Mouse (Mus musculus): ENCODE data around the gene Zfp36l1. TPM values are rescaled to one million over a fixed set of nuclear protein-coding genes. Genes with fewer than 3 reads are reported as not detected.

The Zfp36l1 gene
- polyA plus RNA-seq, 1 experiment from 2014 or later: 145 TPM

- Histone ChIP-seq H3K36me3 (ENCODE audit: control insufficient read depth, insufficient read depth, low read length) (no peaks in the 10 kb centered on the region), H3K4me1 (ENCODE audit: control insufficient read depth, insufficient read depth, low read length) (peaks cover 11% of the 10 kb centered on the region; the same call in 1 of the 2 replicates), H3K27ac (replicated peaks; ENCODE audit: low read depth, low read length) (no peak overlapping the region), H3K27me3 (replicated peaks; ENCODE audit: control insufficient read depth, insufficient read depth, low read length) (no peaks in the 10 kb centered on the region), H3K9ac (ENCODE audit: low read depth, low read length) (no peak overlapping the region), H3K4me3 (ENCODE audit: low read depth, low read length) (no peak overlapping the region), H3K4me2 (ENCODE audit: low read depth, low read length) (no peak overlapping the region), H3K9me3 (ENCODE audit: control insufficient read depth, low read length) (no peaks in the 10 kb centered on the region)
- 85% methylated on average over 4 of the region's 4 CpGs for WGBS
- DNase-seq (ENCODE audit: low spot score) (no peak), ATAC-seq (ENCODE audit: low read depth) (no peak)
Measured at GRCm38 (mm10) chr12:80082730-80083129, 30.1 kb downstream of the Zfp36l1 start.

- ATAC-seq (ENCODE audit: low read depth) (no peak), DNase-seq (ENCODE audit: low spot score) (no peak)
- H3K4me1 ChIP-seq (ENCODE audit: control insufficient read depth, insufficient read depth, low read length): peaks cover 11% of the 10 kb centered on the region; the same call in 1 of the 2 replicates
- H3K27me3 ChIP-seq (replicated peaks; ENCODE audit: control insufficient read depth, insufficient read depth, low read length): no peaks in the 10 kb centered on the region
- H3K4me2 ChIP-seq (ENCODE audit: low read depth, low read length): no peak overlapping the region
- no peaks in the 10 kb centered on the region for H3K9me3 ChIP-seq (ENCODE audit: control insufficient read depth, low read length)
- H3K36me3 ChIP-seq (ENCODE audit: control insufficient read depth, insufficient read depth, low read length): no peaks in the 10 kb centered on the region
- no peak overlapping the region for H3K9ac ChIP-seq (ENCODE audit: low read depth, low read length)
- no peak overlapping the region for H3K4me3 ChIP-seq (ENCODE audit: low read depth, low read length)
- 66% methylated on average over 2 of the region's 2 CpGs for WGBS
- H3K27ac ChIP-seq (replicated peaks; ENCODE audit: low read depth, low read length): no peak overlapping the region
Measured at GRCm38 (mm10) chr12:80081440-80081839, 31.4 kb downstream of the Zfp36l1 start.

- ATAC-seq (ENCODE audit: low read depth): no peak
- H3K4me3 ChIP-seq (ENCODE audit: low read depth, low read length): no peak overlapping the region
- H3K9ac ChIP-seq (ENCODE audit: low read depth, low read length): no peak overlapping the region
- H3K9me3 ChIP-seq (ENCODE audit: control insufficient read depth, low read length): no peaks in the 10 kb centered on the region
- no peak overlapping the region for H3K27ac ChIP-seq (replicated peaks; ENCODE audit: low read depth, low read length)
- H3K4me1 ChIP-seq (ENCODE audit: control insufficient read depth, insufficient read depth, low read length): peaks cover 10% of the 10 kb centered on the region; the same call in 1 of the 2 replicates
- DNase-seq (ENCODE audit: low spot score): no peak
- 82% methylated on average over 4 of the region's 4 CpGs for WGBS
- no peak overlapping the region for H3K4me2 ChIP-seq (ENCODE audit: low read depth, low read length)
- no peaks in the 10 kb centered on the region for H3K36me3 ChIP-seq (ENCODE audit: control insufficient read depth, insufficient read depth, low read length)
- no peaks in the 10 kb centered on the region for H3K27me3 ChIP-seq (replicated peaks; ENCODE audit: control insufficient read depth, insufficient read depth, low read length)
Measured at GRCm38 (mm10) chr12:80079937-80080336, 32.9 kb downstream of the Zfp36l1 start.

- Histone ChIP-seq H3K27me3 (replicated peaks; ENCODE audit: control insufficient read depth, insufficient read depth, low read length) (no peaks in the 10 kb centered on the region), H3K9me3 (ENCODE audit: control insufficient read depth, low read length) (no peaks in the 10 kb centered on the region), H3K4me2 (ENCODE audit: low read depth, low read length) (no peak overlapping the region), H3K4me3 (ENCODE audit: low read depth, low read length) (no peak overlapping the region), H3K36me3 (ENCODE audit: control insufficient read depth, insufficient read depth, low read length) (no peaks in the 10 kb centered on the region), H3K4me1 (ENCODE audit: control insufficient read depth, insufficient read depth, low read length) (no peaks in the 10 kb centered on the region), H3K27ac (replicated peaks; ENCODE audit: low read depth, low read length) (no peak overlapping the region), H3K9ac (ENCODE audit: low read depth, low read length) (no peak overlapping the region)
- ATAC-seq (ENCODE audit: low read depth) (no peak), DNase-seq (ENCODE audit: low spot score) (no peak)
- 58% methylated on average over 2 of the region's 2 CpGs for WGBS
Measured at GRCm38 (mm10) chr12:80074331-80074730, 38.5 kb downstream of the Zfp36l1 start.

GRCm38 (mm10) chr12:80070534-80071287, 42.1 kb downstream of the Zfp36l1 start:
- ATAC-seq (ENCODE audit: low read depth) (no peak), DNase-seq (ENCODE audit: low spot score) (no peak)
- Histone ChIP-seq H3K4me3 (ENCODE audit: low read depth, low read length) (no peak overlapping the region), H3K4me1 (ENCODE audit: control insufficient read depth, insufficient read depth, low read length) (no peaks in the 10 kb centered on the region), H3K27me3 (replicated peaks; ENCODE audit: control insufficient read depth, insufficient read depth, low read length) (no peaks in the 10 kb centered on the region), H3K9ac (ENCODE audit: low read depth, low read length) (no peak overlapping the region), H3K9me3 (ENCODE audit: control insufficient read depth, low read length) (no peaks in the 10 kb centered on the region), H3K4me2 (ENCODE audit: low read depth, low read length) (no peak overlapping the region), H3K27ac (replicated peaks; ENCODE audit: low read depth, low read length) (no peak overlapping the region), H3K36me3 (ENCODE audit: control insufficient read depth, insufficient read depth, low read length) (no peaks in the 10 kb centered on the region)
- WGBS: 58% methylated on average over 8 of the region's 8 CpGs

- peaks cover 9% of the 10 kb centered on the region for H3K4me1 ChIP-seq (ENCODE audit: control insufficient read depth, insufficient read depth, low read length)
- DNase-seq (ENCODE audit: low spot score) (no peak), ATAC-seq (ENCODE audit: low read depth) (no peak)
- H3K9ac ChIP-seq (ENCODE audit: low read depth, low read length): no peak overlapping the region
- H3K4me2 ChIP-seq (ENCODE audit: low read depth, low read length): no peak overlapping the region
- H3K4me3 ChIP-seq (ENCODE audit: low read depth, low read length): no peak overlapping the region
- 75% methylated on average over 3 of the region's 3 CpGs for WGBS
- H3K9me3 ChIP-seq (ENCODE audit: control insufficient read depth, low read length): no peaks in the 10 kb centered on the region
- no peak overlapping the region for H3K27ac ChIP-seq (replicated peaks; ENCODE audit: low read depth, low read length)
- no peaks in the 10 kb centered on the region for H3K27me3 ChIP-seq (replicated peaks; ENCODE audit: control insufficient read depth, insufficient read depth, low read length)
- H3K36me3 ChIP-seq (ENCODE audit: control insufficient read depth, insufficient read depth, low read length): no peaks in the 10 kb centered on the region
Measured at GRCm38 (mm10) chr12:80069040-80069439, 43.8 kb downstream of the Zfp36l1 start.

GRCm38 (mm10) chr12:80068016-80068415, 44.8 kb downstream of the Zfp36l1 start:
- no peak for ATAC-seq (ENCODE audit: low read depth)
- no peak overlapping the region for H3K4me3 ChIP-seq (ENCODE audit: low read depth, low read length)
- DNase-seq (ENCODE audit: low spot score): no peak
- peaks cover 20% of the 10 kb centered on the region for H3K4me1 ChIP-seq (ENCODE audit: control insufficient read depth, insufficient read depth, low read length)
- no peaks in the 10 kb centered on the region for H3K36me3 ChIP-seq (ENCODE audit: control insufficient read depth, insufficient read depth, low read length)
- no peak overlapping the region for H3K4me2 ChIP-seq (ENCODE audit: low read depth, low read length)
- no peak overlapping the region for H3K27ac ChIP-seq (replicated peaks; ENCODE audit: low read depth, low read length)
- H3K27me3 ChIP-seq (replicated peaks; ENCODE audit: control insufficient read depth, insufficient read depth, low read length): no peaks in the 10 kb centered on the region
- whole genome bisulfite sequencing: 81% methylated on average over 7 of the region's 7 CpGs
- H3K9ac ChIP-seq (ENCODE audit: low read depth, low read length): no peak overlapping the region
- no peaks in the 10 kb centered on the region for H3K9me3 ChIP-seq (ENCODE audit: control insufficient read depth, low read length)

GRCm38 (mm10) chr12:80065049-80065448, 47.8 kb downstream of the Zfp36l1 start:
- ATAC-seq (ENCODE audit: low read depth) (no peak), DNase-seq (ENCODE audit: low spot score) (no peak)
- H3K9me3 ChIP-seq (ENCODE audit: control insufficient read depth, low read length): no peaks in the 10 kb centered on the region
- no peak overlapping the region for H3K4me3 ChIP-seq (ENCODE audit: low read depth, low read length)
- no peak overlapping the region for H3K9ac ChIP-seq (ENCODE audit: low read depth, low read length)
- H3K4me1 ChIP-seq (ENCODE audit: control insufficient read depth, insufficient read depth, low read length): peaks cover 42% of the 10 kb centered on the region
- no peaks in the 10 kb centered on the region for H3K27me3 ChIP-seq (replicated peaks; ENCODE audit: control insufficient read depth, insufficient read depth, low read length)
- no peaks in the 10 kb centered on the region for H3K36me3 ChIP-seq (ENCODE audit: control insufficient read depth, insufficient read depth, low read length)
- no peak overlapping the region for H3K4me2 ChIP-seq (ENCODE audit: low read depth, low read length)
- WGBS: 76% methylated on average over 8 of the region's 8 CpGs
- no peak overlapping the region for H3K27ac ChIP-seq (replicated peaks; ENCODE audit: low read depth, low read length)

- peaks cover 46% of the 10 kb centered on the region for H3K4me1 ChIP-seq (ENCODE audit: control insufficient read depth, insufficient read depth, low read length)
- no peak overlapping the region for H3K9ac ChIP-seq (ENCODE audit: low read depth, low read length)
- H3K27me3 ChIP-seq (replicated peaks; ENCODE audit: control insufficient read depth, insufficient read depth, low read length): no peaks in the 10 kb centered on the region
- 67% methylated on average over 4 of the region's 4 CpGs for WGBS
- no peaks in the 10 kb centered on the region for H3K9me3 ChIP-seq (ENCODE audit: control insufficient read depth, low read length)
- H3K4me2 ChIP-seq (ENCODE audit: low read depth, low read length): no peak overlapping the region
- H3K36me3 ChIP-seq (ENCODE audit: control insufficient read depth, insufficient read depth, low read length): no peaks in the 10 kb centered on the region
- H3K4me3 ChIP-seq (ENCODE audit: low read depth, low read length): no peak overlapping the region
- DNase-seq (ENCODE audit: low spot score) (no peak), ATAC-seq (ENCODE audit: low read depth) (no peak)
- H3K27ac ChIP-seq (replicated peaks; ENCODE audit: low read depth, low read length): peak overlapping the region; percentile 91; the same call in 1 of the 2 replicates
Measured at GRCm38 (mm10) chr12:80064306-80064705, 48.5 kb downstream of the Zfp36l1 start.
